Mouse (Mus musculus): ENCODE results near the gene Fyb.
"Not testable (repeated sequence)": the region's sequence is repeated elsewhere in the genome, so short reads cannot be mapped to it uniquely, and the experiment has no call there.

Fyb gene

GRCm38 (mm10) chr15:6562629-6563028, 40.0 kb downstream of the Fyb start:
- no peak for DNase-seq

- peak; percentile 23 to 58 for DNase-seq
Measured at GRCm38 (mm10) chr15:6564977-6565421, 42.3 kb downstream of the Fyb start.

GRCm38 (mm10) chr15:6565873-6566272, 43.2 kb downstream of the Fyb start:
- no peak for DNase-seq

GRCm38 (mm10) chr15:6567993-6568392, 45.3 kb downstream of the Fyb start:
- no peak for DNase-seq

- DNase-seq = no peak
Measured at GRCm38 (mm10) chr15:6568605-6569004, 46.0 kb downstream of the Fyb start.

- DNase-seq = no peak
Measured at GRCm38 (mm10) chr15:6569074-6569473, 46.4 kb downstream of the Fyb start.

GRCm38 (mm10) chr15:6570164-6570861, 47.7 kb downstream of the Fyb start:
- DNase-seq = no peak

- peak; percentile 38 to 56 for DNase-seq
Measured at GRCm38 (mm10) chr15:6570876-6571275, 48.2 kb downstream of the Fyb start.

- no peak for DNase-seq
Measured at GRCm38 (mm10) chr15:6574283-6574960, 51.8 kb downstream of the Fyb start.

- DNase-seq = no peak
Measured at GRCm38 (mm10) chr15:6577971-6578370, 55.3 kb downstream of the Fyb start.

GRCm38 (mm10) chr15:6578654-6579053, 56.0 kb downstream of the Fyb start:
- DNase-seq = no peak

GRCm38 (mm10) chr15:6579194-6579768, 56.6 kb downstream of the Fyb start:
- DNase-seq = no peak

- DNase-seq = no peak
Measured at GRCm38 (mm10) chr15:6579769-6580261, 57.2 kb downstream of the Fyb start.

GRCm38 (mm10) chr15:6584645-6585044, 62.0 kb downstream of the Fyb start:
- no peak for DNase-seq

GRCm38 (mm10) chr15:6586351-6586750, 63.7 kb downstream of the Fyb start:
- not testable (repeated sequence) for DNase-seq

- DNase-seq = no peak
Measured at GRCm38 (mm10) chr15:6587526-6587925, 64.9 kb downstream of the Fyb start.

GRCm38 (mm10) chr15:6588192-6588591, 65.5 kb downstream of the Fyb start:
- no peak for DNase-seq

GRCm38 (mm10) chr15:6590846-6591451, 68.3 kb downstream of the Fyb start:
- no peak for DNase-seq

- no peak for DNase-seq
Measured at GRCm38 (mm10) chr15:6591527-6591926, 68.9 kb downstream of the Fyb start.

GRCm38 (mm10) chr15:6592561-6593253, 70.1 kb downstream of the Fyb start:
- DNase-seq = no peak

- DNase-seq = no peak
Measured at GRCm38 (mm10) chr15:6593254-6593623, 70.6 kb downstream of the Fyb start.

- DNase-seq = no peak
Measured at GRCm38 (mm10) chr15:6598626-6599025, 76.0 kb downstream of the Fyb start.

- DNase-seq = no peak
Measured at GRCm38 (mm10) chr15:6600314-6600713, 77.7 kb downstream of the Fyb start.
